Mouse (Mus musculus): Measurements from ENCODE around the gene Gm7735. TPM values are rescaled to one million over a fixed set of nuclear protein-coding genes. Genes with fewer than 3 reads are reported as not detected.

Gene Gm7735
- total and polyA plus RNA-seq, 3 experiments, result not detected

- TF ChIP-seq JUND (IDR thresholded peaks at IDR 0.05; ENCODE audit: low read depth, low read length) (no peak), ZMIZ1 (IDR thresholded peaks at IDR 0.05; ENCODE audit: low read depth, low read length) (no peak), SMC3 (IDR thresholded peaks at IDR 0.05; ENCODE audit: low read depth, low read length) (no peak), EP300 (IDR thresholded peaks at IDR 0.05; ENCODE audit: low read depth in 1 of 2, low read length in 2 of 2) (no peak), NELFE (IDR thresholded peaks at IDR 0.05; ENCODE audit: low read depth, low read length) (no peak), MYB (IDR thresholded peaks at IDR 0.05; ENCODE audit: low read depth, low read length) (no peak), MEF2A (IDR thresholded peaks at IDR 0.05; ENCODE audit: extremely low read depth, insufficient replicate concordance, low read depth, low read length, poor library complexity, severe bottlenecking) (no peak), GATA1 (IDR thresholded peaks at IDR 0.05; ENCODE audit: low read depth, low read length) (no peak), GABPA (IDR thresholded peaks at IDR 0.05; ENCODE audit: low read depth, low read length) (no peak), KAT2A (conservative IDR thresholded peaks at IDR 0.05; ENCODE audit: low read depth, low read length) (no peak), RCOR1 (IDR thresholded peaks at IDR 0.05; ENCODE audit: low read depth, low read length) (no peak), CHD1 (IDR thresholded peaks at IDR 0.05; ENCODE audit: low read depth, low read length) (no peak), TBP (IDR thresholded peaks at IDR 0.05; ENCODE audit: low read depth, low read length) (no peak), ELF1 (IDR thresholded peaks at IDR 0.05; ENCODE audit: low read depth, low read length) (no peak), MAFK (IDR thresholded peaks at IDR 0.05; ENCODE audit: borderline replicate concordance, low read depth, low read length) (no peak)
- Histone ChIP-seq H3K9ac (ENCODE audit: control insufficient read depth, low read depth, low read length, poor library complexity, severe bottlenecking) (no peak within 1 kb of the TSS), H3K4me1 (ENCODE audit: control insufficient read depth in 1 of 2, insufficient read depth in 2 of 2, low read length in 2 of 2) (no peaks in the 10 kb centered on the region), H3K79me2 (ENCODE audit: control insufficient read depth, insufficient read depth, low read length, poor library complexity) (no peaks in the 10 kb centered on the region), H3K4me3 (ENCODE audit: control insufficient read depth in 1 of 2, insufficient read depth in 1 of 2, low read depth in 2 of 2, low read length in 2 of 2) (no peak within 1 kb of the TSS), H3K27ac (ENCODE audit: control insufficient read depth, low read depth, low read length) (no peak within 1 kb of the TSS), H3K36me3 (ENCODE audit: control insufficient read depth in 1 of 2, insufficient read depth in 2 of 2, low read length in 2 of 2) (no peaks in the 10 kb centered on the region), H3K27me3 (ENCODE audit: control insufficient read depth in 1 of 2, insufficient read depth in 2 of 2, low read length in 2 of 2) (no peaks in the 10 kb centered on the region), H3K9me3 (replicated peaks; ENCODE audit: insufficient read depth, low read length) (no peaks in the 10 kb centered on the region)
- no peak for DNase-seq (ENCODE audit: low read depth, low spot score)
These were observed 18.5 kb upstream of the Gm7735 start, which contains the start of gene Gm10061 for GRCm38 (mm10) chr16:89150786-89151185. TSS of gene Gm10061 (plus strand) at chr16:89151086.

- Histone ChIP-seq H3K9me3 (replicated peaks; ENCODE audit: insufficient read depth, low read length) (no peaks in the 10 kb centered on the region), H3K36me3 (ENCODE audit: control insufficient read depth in 1 of 2, insufficient read depth in 2 of 2, low read length in 2 of 2) (no peaks in the 10 kb centered on the region), H3K9ac (ENCODE audit: control insufficient read depth, low read depth, low read length, poor library complexity, severe bottlenecking) (no peak within 1 kb of the TSS), H3K4me1 (ENCODE audit: control insufficient read depth in 1 of 2, insufficient read depth in 2 of 2, low read length in 2 of 2) (no peaks in the 10 kb centered on the region), H3K27me3 (ENCODE audit: control insufficient read depth in 1 of 2, insufficient read depth in 2 of 2, low read length in 2 of 2) (no peaks in the 10 kb centered on the region), H3K4me3 (ENCODE audit: control insufficient read depth in 1 of 2, insufficient read depth in 1 of 2, low read depth in 2 of 2, low read length in 2 of 2) (no peak within 1 kb of the TSS), H3K79me2 (ENCODE audit: control insufficient read depth, insufficient read depth, low read length, poor library complexity) (no peaks in the 10 kb centered on the region), H3K27ac (ENCODE audit: control insufficient read depth, low read depth, low read length) (no peak within 1 kb of the TSS)
- TF ChIP-seq POLR2A (IDR thresholded peaks at IDR 0.05; ENCODE audit: control insufficient read depth in 1 of 2, insufficient read depth in 1 of 2, low read depth in 1 of 2, low read length in 2 of 2, poor library complexity in 1 of 2), result no peak
- no peak for TF ChIP-seq SMC3 (IDR thresholded peaks at IDR 0.05; ENCODE audit: low read depth, low read length)
- no peak for TF ChIP-seq GABPA (IDR thresholded peaks at IDR 0.05; ENCODE audit: low read depth, low read length)
- TF ChIP-seq GATA1 (IDR thresholded peaks at IDR 0.05; ENCODE audit: low read depth, low read length), result no peak
- TF ChIP-seq HCFC1 (IDR thresholded peaks at IDR 0.05; ENCODE audit: low read depth, low read length), result no peak
- TF ChIP-seq USF1 (IDR thresholded peaks at IDR 0.05; ENCODE audit: low read depth, low read length), result no peak
- no peak for TF ChIP-seq BHLHE40 (IDR thresholded peaks at IDR 0.05; ENCODE audit: borderline replicate concordance, low read depth, low read length)
- no peak for TF ChIP-seq CTCF (IDR thresholded peaks at IDR 0.05 in 2 of 3, conservative IDR thresholded peaks at IDR 0.05 in 1 of 3; ENCODE audit: control insufficient read depth in 1 of 3, insufficient read depth in 1 of 3, low read depth in 2 of 3, low read length in 3 of 3, poor library complexity in 1 of 3, severe bottlenecking in 1 of 3)
- no peak for TF ChIP-seq MAX (IDR thresholded peaks at IDR 0.05; ENCODE audit: low read length)
- TF ChIP-seq ETS1 (IDR thresholded peaks at IDR 0.05; ENCODE audit: low read depth, low read length), result no peak
- no peak for TF ChIP-seq UBTF (IDR thresholded peaks at IDR 0.05; ENCODE audit: borderline replicate concordance, insufficient read depth, low read depth, low read length)
- no peak for TF ChIP-seq ZNF384 (IDR thresholded peaks at IDR 0.05; ENCODE audit: low read depth, low read length)
- TF ChIP-seq NRF1 (IDR thresholded peaks at IDR 0.05; ENCODE audit: insufficient read depth, low read depth, low read length, poor library complexity, severe bottlenecking), result no peak
- no peak for TF ChIP-seq E2F4 (IDR thresholded peaks at IDR 0.05; ENCODE audit: borderline replicate concordance, low read depth, low read length)
- TF ChIP-seq SIN3A (IDR thresholded peaks at IDR 0.05; ENCODE audit: low read length), result no peak
- TF ChIP-seq ZKSCAN1 (IDR thresholded peaks at IDR 0.05; ENCODE audit: low read depth, low read length), result no peak
- no peak for TF ChIP-seq JUND (IDR thresholded peaks at IDR 0.05; ENCODE audit: low read depth, low read length)
- no peak for DNase-seq (ENCODE audit: low read depth, low spot score)
These were observed 11.6 kb upstream of the Gm7735 start, which contains the start of gene Gm9789 for GRCm38 (mm10) chr16:89157652-89158051. TSS of gene Gm9789 (plus strand) at chr16:89157952.
